Mouse (Mus musculus) liver, adult 2 months (tissue): Measurements from ENCODE around the gene Rsl1.
"Not testable (repeated sequence)": the region's sequence is repeated elsewhere in the genome, so short reads cannot be mapped to it uniquely, and the experiment has no call there.

ENCODE experiments used
- CTCF ChIP-seq: fragments of 200-500 bp; IDR thresholded peaks from 2 replicates; pipeline ENCODE4 v1.5.1; 2011; ENCODE audit warnings: low read depth, low read length, control low read depth
- POLR2A ChIP-seq: fragments of 200-500 bp; IDR thresholded peaks from 2 replicates; pipeline ENCODE4 v1.6.1; 2011; ENCODE audit warnings: low read length, control low read depth; ENCODE audit not compliant: insufficient read depth; ENCODE audit errors: extremely low read depth

- TF ChIP-seq CTCF, POLR2A: not testable (repeated sequence)
Observed at GRCm38 (mm10) chr13:67127507-67127906, 45.5 kb upstream of the Rsl1 start.
